ENCODE assay signal across 22 mouse cellular contexts in genomic region chr7:111771251-111771801, GRCm38 (mm10). TPM values are rescaled to one million over a fixed set of nuclear protein-coding genes. Genes with fewer than 3 reads are reported as not detected.
DNase-seq lines count a peak whose midpoint lies in the region; ATAC-seq and TF ChIP-seq lines count a peak whose summit lies in the region.
"Had no signal": no experiment of that assay in that cellular context is flagged by ENCODE, and none has a peak within 500 bp of the region (broad histone marks: within the 10 kb centered on the region; RNA-seq: fewer than 3 reads in every experiment).

No protein-coding gene starts in this region.

- no peaks in the 10 kb centered on the region; the same call in 1 of the 2 replicates for H3K4me1 ChIP-seq in limb, embryonic 14.5 days (ENCODE audit: control insufficient read depth, insufficient read depth, low read length)
- H3K4me1 ChIP-seq in limb, embryonic 10.5 days: no peaks in the 10 kb centered on the region
- no peaks in the 10 kb centered on the region for H3K4me1 ChIP-seq in kidney, embryonic 14.5 days (ENCODE audit: control insufficient read depth, insufficient read depth, low read length)
- H3K4me1 ChIP-seq in liver, postnatal 0 days (ENCODE audit: insufficient read depth): no peaks in the 10 kb centered on the region

- no peak overlapping the region for H3K4me2 ChIP-seq in limb, embryonic 14.5 days (replicated peaks; ENCODE audit: low read depth, low read length, severe bottlenecking)
- no peak overlapping the region for H3K4me2 ChIP-seq in kidney, embryonic 14.5 days (replicated peaks; ENCODE audit: low read depth, low read length)
- no peak overlapping the region for H3K4me2 ChIP-seq in liver, postnatal 0 days (ENCODE audit: low read depth, low read length)
- H3K4me2 ChIP-seq: hindbrain, embryonic 13.5 days; limb, embryonic 15.5 days had no signal

- no peaks in the 10 kb centered on the region for H3K9me3 ChIP-seq in limb, embryonic 14.5 days (ENCODE audit: control insufficient read depth, low read length)
- H3K9me3 ChIP-seq in limb, embryonic 10.5 days (replicated peaks): no peaks in the 10 kb centered on the region
- H3K9me3 ChIP-seq in kidney, embryonic 14.5 days (ENCODE audit: control insufficient read depth, low read length): no peaks in the 10 kb centered on the region
- no peaks in the 10 kb centered on the region for H3K9me3 ChIP-seq in liver, postnatal 0 days (ENCODE audit: low read length)
- H3K9me3 ChIP-seq: heart, embryonic 10.5 days; hindbrain, embryonic 13.5 days; limb, embryonic 15.5 days had no signal

- ATAC-seq in limb, embryonic 14.5 days (ENCODE audit: low FRiP score, low read depth): no peak
- ATAC-seq in kidney, embryonic 14.5 days (ENCODE audit: low FRiP score, low TSS enrichment): peak; percentile 73; the same call in 1 of the 2 replicates
- no peak for ATAC-seq in liver, postnatal 0 days
- ATAC-seq: activated CD4-positive, CD25-positive, alpha-beta regulatory T cell, adult 4 months; forebrain, embryonic 14.5 days; inflammation-experienced regulatory T-cells, adult 6 months had no signal

- no peak for TF ChIP-seq POLR2A in limb, embryonic 14.5 days (IDR thresholded peaks at IDR 0.05; ENCODE audit: borderline replicate concordance, extremely low read depth, insufficient read depth, insufficient read length)

- no peak overlapping the region for H3K9ac ChIP-seq in limb, embryonic 14.5 days (ENCODE audit: low read depth, low read length, severe bottlenecking)
- H3K9ac ChIP-seq in kidney, embryonic 14.5 days (ENCODE audit: low read depth, low read length): no peak overlapping the region
- no peak overlapping the region for H3K9ac ChIP-seq in liver, postnatal 0 days (replicated peaks)
- H3K9ac ChIP-seq: hindbrain, embryonic 13.5 days; limb, embryonic 15.5 days had no signal

- TF ChIP-seq CTCF in liver, postnatal 0 days (IDR thresholded peaks at IDR 0.05; ENCODE audit: low read depth): no peak

- TF ChIP-seq EP300 in liver, postnatal 0 days (IDR thresholded peaks at IDR 0.05; ENCODE audit: low read depth): no peak

- H3K27ac ChIP-seq in limb, embryonic 14.5 days (replicated peaks; ENCODE audit: low read depth, low read length): no peak overlapping the region
- no peak overlapping the region for H3K27ac ChIP-seq in limb, embryonic 10.5 days
- peak overlapping the region; percentile 19 for H3K27ac ChIP-seq in kidney, embryonic 14.5 days (ENCODE audit: low read depth, low read length)
- no peak overlapping the region for H3K27ac ChIP-seq in liver, postnatal 0 days (ENCODE audit: low read depth)
- H3K27ac ChIP-seq: heart, embryonic 10.5 days; hindbrain, embryonic 13.5 days; limb, embryonic 15.5 days had no signal

- no peak overlapping the region for H3K4me3 ChIP-seq in limb, embryonic 14.5 days (replicated peaks; ENCODE audit: low read length)
- H3K4me3 ChIP-seq in limb, embryonic 10.5 days: no peak overlapping the region
- no peak overlapping the region for H3K4me3 ChIP-seq in kidney, embryonic 14.5 days (ENCODE audit: low read length)
- no peak overlapping the region for H3K4me3 ChIP-seq in liver, postnatal 0 days (ENCODE audit: low read depth, low read length)
- H3K4me3 ChIP-seq: erythroblast, embryonic 14.5 days; heart, embryonic 10.5 days; hindbrain, embryonic 13.5 days; limb, embryonic 15.5 days had no signal

- H3K36me3 ChIP-seq in limb, embryonic 14.5 days (ENCODE audit: control insufficient read depth, insufficient read depth, low read length): no peaks in the 10 kb centered on the region
- H3K36me3 ChIP-seq in limb, embryonic 10.5 days: no peaks in the 10 kb centered on the region
- H3K36me3 ChIP-seq in kidney, embryonic 14.5 days (ENCODE audit: control insufficient read depth, insufficient read depth, low read length): no peaks in the 10 kb centered on the region
- no peaks in the 10 kb centered on the region for H3K36me3 ChIP-seq in liver, postnatal 0 days (replicated peaks; ENCODE audit: insufficient read depth, low read length)
- H3K36me3 ChIP-seq: heart, embryonic 10.5 days; hindbrain, embryonic 13.5 days; limb, embryonic 15.5 days had no signal

- no peaks in the 10 kb centered on the region for H3K27me3 ChIP-seq in limb, embryonic 14.5 days (ENCODE audit: control insufficient read depth, insufficient read depth, low read length)
- H3K27me3 ChIP-seq in limb, embryonic 10.5 days (ENCODE audit: low read depth, poor library complexity, severe bottlenecking): no peaks in the 10 kb centered on the region
- no peaks in the 10 kb centered on the region for H3K27me3 ChIP-seq in kidney, embryonic 14.5 days (ENCODE audit: control insufficient read depth, insufficient read depth, low read length)
- H3K27me3 ChIP-seq in liver, postnatal 0 days (ENCODE audit: insufficient read depth, low read length): no peaks in the 10 kb centered on the region
- H3K27me3 ChIP-seq: hindbrain, embryonic 13.5 days; limb, embryonic 15.5 days had no signal

- DNase-seq in limb, embryonic 14.5 days (ENCODE audit: low spot score): peak; percentile 10
- no peak for DNase-seq in limb, embryonic 10.5 days (ENCODE audit: low spot score)
- peak; percentile 82 for DNase-seq in fat pad, adult 2 months (ENCODE audit: extremely low read depth, low read depth, low spot score)
- DNase-seq in kidney, postnatal 36 days: peak; percentile 79 to 87
- DNase-seq in urinary bladder, postnatal 4 days (ENCODE audit: low spot score in 2 of 2): no peak
- no peak for DNase-seq in liver, postnatal 0 days
- DNase-seq in spleen, adult 12 weeks (ENCODE audit: low spot score): no peak
- DNase-seq: adrenal gland, postnatal 14 days; cerebellum, adult 11 months; cerebellum, postnatal 25 days; embryo, embryonic 11 days; heart, postnatal 10 days; right cerebral cortex, postnatal 4 days; thymus, postnatal 4 days had no signal

- 79% methylated on average over 8 of the region's 8 CpGs for WGBS in limb, embryonic 14.5 days
- 84% methylated on average over 8 of the region's 8 CpGs for WGBS in limb, embryonic 10.5 days
- whole genome bisulfite sequencing in kidney, embryonic 14.5 days: 66% methylated on average over 8 of the region's 8 CpGs
- WGBS in liver, postnatal 0 days (ENCODE audit: insufficient replicate concordance): 71% methylated on average over 8 of the region's 8 CpGs

RNA-seq across cellular contexts. Expression of gene Galnt18, which starts 8.5 kb away (rescaled TPM):
- 24.7 and 25.8 TPM in 2 replicates for polyA plus RNA-seq in limb, embryonic 14.5 days (2012; rRNA removed)
- 19.1 and 19.6 TPM in 2 replicates for polyA plus RNA-seq in limb, embryonic 14.5 days (2014; fragmentation: Nextera tagmentation; extraction: Ambion mirVana)
- 8.6 and 10.3 TPM in 2 replicates for polyA plus RNA-seq in limb, embryonic 10.5 days (2016; fragmentation: Nextera tagmentation; extraction: Ambion mirVana)
- polyA plus RNA-seq in kidney, embryonic 14.5 days (2014; fragmentation: Nextera tagmentation; extraction: Ambion mirVana): 11.3 and 17.8 TPM in 2 replicates
- 1.7 and 1.9 TPM in 2 replicates for polyA plus RNA-seq in liver, postnatal 0 days (2015; fragmentation: Nextera tagmentation; extraction: Ambion mirVana)
- polyA plus RNA-seq: activated CD4-positive, CD25-positive, alpha-beta regulatory T cell, adult 4 months; erythroblast, embryonic 14.5 days; inflammation-experienced regulatory T-cells, adult 6 months had no signal

Comparison
In these comparisons a context has a peak if more than half of its experiments do, and no peak if none do; other contexts are left out.
1. DNase-seq: peak in limb, embryonic 14.5 days (single experiment), fat pad, adult 2 months (single experiment) and kidney, postnatal 36 days (2 of 2); none in limb, embryonic 10.5 days (single experiment), urinary bladder, postnatal 4 days (0 of 2), liver, postnatal 0 days (single experiment) and spleen, adult 12 weeks (single experiment).